Mouse (Mus musculus): ENCODE results near the gene Gm20458.
A peak's percentile ranks its signal among the peaks of the same experiment; 100 is the strongest.

Gm20458 gene

DNA sequence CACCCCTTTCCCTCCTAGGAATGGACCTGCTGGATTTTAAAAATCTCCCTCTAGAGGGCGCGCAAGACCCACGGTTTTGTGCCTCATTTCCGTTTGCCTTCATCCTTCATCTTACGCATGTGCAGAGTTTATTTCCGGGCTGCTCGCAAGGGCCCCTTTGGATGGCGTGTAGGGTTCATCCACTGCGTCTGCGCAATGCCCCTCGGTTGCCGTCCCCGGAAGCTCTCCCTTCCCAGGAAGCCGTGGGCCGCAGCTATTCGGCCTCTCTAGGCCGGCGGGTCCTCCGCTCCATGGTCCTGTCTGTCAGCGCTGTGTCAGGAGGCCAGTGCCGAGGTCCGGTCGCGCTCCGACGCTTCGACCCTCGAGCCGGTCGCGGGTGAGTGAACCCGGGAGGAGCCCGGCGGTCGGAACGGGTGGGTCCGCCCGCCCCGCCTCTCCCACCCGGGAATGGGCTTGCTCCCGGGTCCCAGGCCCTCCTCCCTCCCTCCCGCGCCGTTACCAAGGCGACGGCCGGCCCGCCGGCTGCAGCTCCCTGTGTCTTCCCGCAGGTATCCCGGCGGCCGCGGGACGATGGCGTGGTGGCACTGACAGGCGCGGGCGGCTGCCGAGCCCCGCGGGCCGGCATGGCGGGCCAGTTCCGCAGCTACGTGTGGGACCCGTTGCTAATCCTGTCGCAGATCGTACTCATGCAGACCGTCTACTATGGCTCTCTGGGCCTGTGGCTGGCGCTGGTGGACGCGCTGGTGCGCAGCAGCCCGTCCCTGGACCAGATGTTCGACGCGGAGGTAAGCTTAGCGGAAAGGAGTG lies at the start of gene Gm20458:
Gene Gm20458, plus strand, starts transcription at position 223 of the 807 bp plus-strand sequence.
- peak; percentile 98 for DNase-seq (ENCODE audit: low read depth)

DNA sequence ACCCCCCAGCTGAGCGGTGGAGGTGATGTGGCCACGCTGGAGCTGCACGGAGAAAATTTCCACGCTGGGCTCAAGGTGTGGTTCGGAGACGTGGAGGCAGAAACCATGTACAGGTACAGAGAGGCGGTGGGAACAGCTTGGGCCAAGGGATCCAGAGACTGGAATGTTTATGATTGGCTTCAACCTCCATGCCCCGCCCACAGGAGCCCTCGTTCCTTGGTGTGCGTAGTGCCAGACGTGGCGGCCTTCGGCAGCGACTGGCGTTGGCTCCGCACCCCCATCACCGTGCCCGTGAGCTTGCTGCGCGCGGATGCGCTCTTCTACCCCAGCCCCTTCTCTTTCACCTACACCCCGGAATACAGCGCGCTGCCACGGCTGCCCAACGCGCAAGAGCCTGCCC lies 46.6 kb upstream of the Gm20458 start:
- no peak for DNase-seq (ENCODE audit: low read depth)

DNA sequence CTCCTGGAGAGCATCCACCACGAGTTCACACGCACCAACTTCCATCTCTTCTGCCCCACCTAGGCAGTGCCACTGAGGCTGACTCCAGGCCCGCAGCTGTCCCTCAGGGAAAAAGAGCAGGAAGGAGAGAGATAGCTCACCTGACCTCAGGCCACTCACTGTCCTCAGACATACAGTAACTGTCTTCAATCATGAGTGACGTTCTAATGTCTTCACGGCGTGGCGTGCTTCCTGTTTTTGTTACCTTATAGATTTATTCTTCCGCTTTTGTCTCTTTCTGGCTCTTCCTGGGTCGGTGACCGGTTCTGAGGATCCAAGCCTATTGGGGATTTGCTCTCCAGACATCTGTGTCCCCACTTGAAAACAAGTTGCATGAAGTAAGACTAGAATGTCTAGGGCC lies 46.2 kb upstream of the Gm20458 start:
- DNase-seq (ENCODE audit: low read depth): no peak

DNA sequence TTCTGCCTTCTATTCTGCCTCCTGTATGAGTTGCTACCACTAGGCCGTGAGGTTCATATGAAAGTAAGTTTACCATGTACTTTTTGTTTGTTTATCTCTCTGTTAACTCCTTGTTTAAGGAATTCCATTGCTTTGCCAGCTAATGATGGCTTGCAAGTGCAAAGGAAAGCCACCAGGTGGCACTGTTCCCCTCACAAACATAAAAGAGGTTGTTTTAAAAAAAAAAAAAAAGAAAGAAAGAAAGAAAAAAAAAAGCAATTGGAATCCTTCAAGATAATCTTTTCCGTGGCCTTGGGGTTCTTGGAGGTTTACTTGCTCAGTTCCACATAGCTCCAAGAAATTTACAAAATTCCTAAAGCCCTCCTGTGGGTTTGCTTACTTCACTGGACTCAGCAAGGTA lies 43.6 kb upstream of the Gm20458 start:
- peak; percentile 85 for DNase-seq (ENCODE audit: low read depth)

DNA sequence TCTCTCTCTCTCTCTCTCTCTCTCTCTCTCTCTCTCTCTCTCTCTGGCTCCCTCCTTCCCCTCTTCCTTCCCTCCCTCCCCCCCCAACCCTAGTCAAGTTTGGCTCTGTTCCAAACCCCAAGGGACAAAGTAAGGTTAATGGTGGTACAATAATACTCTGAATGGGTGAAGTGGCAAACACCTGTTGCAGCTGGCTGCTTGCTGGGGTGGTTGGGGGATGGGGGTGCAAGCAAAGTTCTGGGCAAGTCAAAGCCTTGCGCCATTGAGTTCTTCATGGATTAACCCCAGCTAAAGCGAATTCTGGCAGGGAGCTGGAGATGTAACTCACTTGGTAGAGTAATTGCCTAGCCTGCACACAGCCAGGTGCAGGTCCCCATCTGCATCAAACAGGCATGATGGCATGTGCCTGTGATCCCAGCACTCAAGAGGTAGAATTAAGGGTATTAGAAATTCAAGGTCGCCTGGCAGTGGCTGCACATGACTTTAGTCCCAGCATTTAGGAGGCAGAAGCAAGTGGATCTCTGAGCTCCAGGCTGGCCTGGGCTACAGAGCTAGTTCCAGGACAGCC lies 42.4 kb upstream of the Gm20458 start:
- no peak for DNase-seq (ENCODE audit: low read depth)

DNA sequence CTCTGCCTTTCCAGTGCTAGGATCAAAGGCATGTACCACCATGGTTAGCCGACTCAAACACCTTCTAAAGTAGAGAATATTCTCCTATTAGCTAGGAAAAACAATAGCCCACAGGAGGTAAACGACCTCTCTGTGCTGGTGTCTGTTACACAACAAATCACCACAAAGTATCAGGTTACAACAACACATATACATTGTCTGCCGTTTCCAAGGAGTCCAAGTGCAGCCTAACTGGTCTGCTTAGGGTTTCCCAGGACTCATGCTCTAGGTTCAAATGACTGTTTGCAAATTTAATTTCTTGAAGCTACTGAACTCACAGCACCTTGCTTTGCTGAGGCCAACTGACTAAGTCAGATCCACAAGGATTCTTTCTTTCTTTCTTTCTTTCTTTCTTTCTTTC lies 41.3 kb upstream of the Gm20458 start:
- DNase-seq (ENCODE audit: low read depth): peak; percentile 52

DNA sequence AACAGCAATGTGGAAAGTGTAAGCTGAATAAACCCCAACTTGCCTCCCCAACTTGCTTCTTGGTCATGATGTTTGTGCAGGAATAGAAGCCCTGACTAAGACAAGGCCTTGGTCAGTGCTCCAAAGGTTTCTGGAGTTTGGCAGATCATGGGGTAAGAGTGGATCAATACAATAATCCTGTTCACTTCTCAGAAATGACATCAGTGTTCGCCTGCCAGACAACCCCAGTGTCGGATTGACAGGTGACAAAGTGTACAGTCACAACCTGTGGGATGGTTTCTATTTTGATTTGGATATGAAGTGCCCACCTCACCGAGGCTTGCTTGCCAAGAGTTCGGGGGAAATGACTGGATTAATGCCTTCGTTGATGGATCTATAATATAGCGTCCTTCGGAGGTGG lies 39.5 kb upstream of the Gm20458 start:
- no peak for DNase-seq (ENCODE audit: low read depth)

DNA sequence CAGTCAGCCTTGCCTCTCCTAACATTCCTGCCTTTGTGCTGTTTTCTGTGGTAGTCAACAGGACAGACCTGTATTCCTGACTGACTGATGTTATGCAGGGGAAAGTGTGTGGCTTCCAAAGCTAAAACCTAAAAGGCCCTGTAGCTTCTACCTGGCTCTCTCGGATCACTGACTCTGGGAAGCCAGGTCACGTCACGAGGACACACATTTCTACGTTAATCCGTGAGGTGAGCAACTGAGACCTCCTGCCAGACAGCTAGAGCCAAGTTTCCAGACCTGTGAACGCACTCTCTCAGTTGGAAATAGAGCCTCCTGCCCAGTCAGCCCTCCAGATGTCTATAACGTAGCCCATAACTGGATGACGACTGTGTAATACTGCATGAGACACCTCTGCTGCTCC lies 38.8 kb upstream of the Gm20458 start:
- DNase-seq (ENCODE audit: low read depth): no peak

DNA sequence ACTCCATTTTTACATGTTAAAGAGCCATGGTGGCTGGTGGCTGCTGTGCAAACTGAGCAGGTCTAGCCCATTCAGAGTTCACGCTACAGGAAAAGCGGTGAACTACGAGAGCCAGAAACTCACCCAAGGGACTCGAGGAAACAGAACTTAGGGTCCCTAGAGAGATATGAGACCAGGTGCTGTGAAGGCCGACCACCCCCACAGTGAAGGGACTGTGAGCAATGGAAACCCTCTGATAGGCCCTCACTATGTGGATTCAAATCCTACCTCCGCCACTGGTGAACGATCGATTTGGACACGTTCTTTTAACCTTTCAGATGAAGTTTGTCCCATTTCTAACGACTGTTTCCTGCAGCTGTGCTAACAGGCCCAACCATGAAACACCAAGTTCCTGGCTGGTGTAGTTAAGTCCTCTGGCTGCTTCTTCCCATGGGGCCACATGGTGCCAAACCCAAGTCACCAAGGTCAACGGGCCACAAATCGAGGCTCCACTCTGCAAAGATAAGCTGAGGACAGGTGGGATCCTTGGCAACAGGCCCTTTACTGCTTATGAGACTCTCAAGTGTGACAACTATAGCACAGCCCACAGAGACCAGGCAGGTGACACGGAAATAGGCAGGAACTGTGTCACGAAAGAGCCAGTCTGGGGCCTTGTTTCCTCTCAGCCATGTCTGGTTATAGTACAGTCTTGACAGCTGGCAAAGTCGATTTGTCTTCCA lies 37.9 kb upstream of the Gm20458 start:
- no peak for DNase-seq (ENCODE audit: low read depth)

DNA sequence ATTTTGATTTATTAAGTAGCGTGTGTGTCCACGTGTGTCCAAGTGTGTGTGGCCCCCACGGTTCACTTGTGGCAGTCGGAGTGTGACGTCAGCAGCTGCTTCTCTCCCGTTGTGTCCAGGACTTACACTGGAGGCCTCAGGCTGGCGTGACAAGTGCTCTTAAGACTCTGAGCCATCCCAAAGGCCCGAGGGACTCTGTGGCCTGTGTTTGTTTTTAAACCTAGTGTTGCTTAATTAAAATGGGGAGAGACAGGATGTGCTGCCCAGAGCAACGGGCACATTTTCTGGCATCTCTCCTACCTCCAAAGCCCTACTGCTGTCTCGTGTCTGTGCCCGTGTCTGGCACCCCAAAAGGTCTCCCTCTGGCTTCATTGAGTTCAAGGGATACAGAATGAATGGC lies 37.3 kb upstream of the Gm20458 start:
- DNase-seq (ENCODE audit: low read depth): no peak

DNA sequence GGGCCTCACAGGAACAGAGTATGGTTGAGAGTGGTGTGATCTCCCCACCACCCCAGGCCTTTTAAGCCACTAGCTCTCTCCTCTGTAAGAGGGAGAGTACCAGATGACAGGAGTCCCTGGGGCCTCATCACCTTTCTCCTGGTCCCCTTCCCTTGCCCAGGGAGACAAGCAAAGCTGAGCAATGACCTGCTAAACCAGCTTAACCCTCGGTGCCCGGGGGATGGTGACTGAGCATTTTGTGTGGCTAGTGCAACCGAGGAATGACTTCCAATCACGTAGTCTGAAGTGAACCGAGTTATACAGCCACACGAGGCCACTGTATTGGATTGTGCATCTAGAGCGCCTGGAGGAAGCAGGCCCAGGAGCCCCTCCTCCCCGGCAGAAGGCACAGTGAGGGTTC lies 36.4 kb upstream of the Gm20458 start:
- no peak for DNase-seq (ENCODE audit: low read depth)

DNA sequence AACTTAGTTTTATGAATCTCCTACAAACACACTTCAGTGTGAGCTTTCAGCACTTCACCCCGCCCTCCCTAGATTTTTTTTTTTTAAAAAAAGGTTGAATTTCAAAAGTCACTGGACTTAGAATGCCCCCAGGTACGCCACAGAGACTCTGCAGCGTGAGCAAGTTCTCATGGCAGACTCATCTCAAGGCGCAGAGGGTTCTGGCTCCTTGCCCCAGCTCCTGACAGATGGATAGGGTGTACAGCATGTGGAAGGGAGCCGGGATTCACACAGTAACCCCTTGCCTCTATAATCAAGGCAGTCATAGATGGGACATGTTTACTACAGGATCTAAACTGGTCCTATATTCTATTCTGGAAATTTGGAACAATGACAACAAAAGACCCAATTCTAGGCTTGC lies 35.4 kb upstream of the Gm20458 start:
- DNase-seq (ENCODE audit: low read depth): no peak

DNA sequence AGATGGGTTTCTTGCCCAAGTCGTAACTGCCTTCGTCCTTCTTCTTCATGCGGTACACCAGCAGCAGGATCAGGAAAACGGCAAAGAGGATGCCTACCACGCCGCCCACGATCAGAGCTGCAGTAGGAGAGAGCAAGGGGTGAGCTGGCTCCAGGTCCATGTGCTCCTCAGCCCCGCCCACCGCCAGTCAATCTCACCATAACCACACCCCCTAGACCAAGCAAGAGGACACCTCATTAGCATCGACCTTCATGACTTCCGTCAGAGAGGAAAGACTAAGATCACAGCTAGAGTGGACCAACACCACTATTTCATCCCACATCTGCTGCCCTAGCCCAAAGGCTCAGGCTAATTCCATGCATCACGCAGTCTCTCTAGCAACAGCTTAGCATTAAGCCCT lies 34.6 kb upstream of the Gm20458 start:
- no peak for DNase-seq (ENCODE audit: low read depth)

DNA sequence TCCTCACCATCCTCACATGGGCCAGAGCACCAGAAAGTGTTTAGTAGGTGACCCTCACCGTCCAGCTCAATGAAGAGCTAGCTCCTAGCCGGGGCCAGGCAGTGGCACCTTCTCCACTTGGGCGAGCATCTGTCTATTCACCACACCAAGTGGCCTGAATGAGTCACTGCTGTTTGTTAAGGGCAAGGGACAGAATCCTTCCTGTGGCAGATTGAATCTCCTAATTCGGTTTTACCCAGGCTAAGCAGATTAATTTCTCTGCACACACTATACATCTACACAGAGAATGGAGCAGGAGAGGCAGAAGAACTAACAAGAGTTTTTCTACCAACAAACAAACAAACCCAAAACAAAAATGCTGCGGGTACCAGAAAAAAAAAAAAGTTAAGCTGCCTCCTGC lies 33.8 kb upstream of the Gm20458 start:
- no peak for DNase-seq (ENCODE audit: low read depth)

DNA sequence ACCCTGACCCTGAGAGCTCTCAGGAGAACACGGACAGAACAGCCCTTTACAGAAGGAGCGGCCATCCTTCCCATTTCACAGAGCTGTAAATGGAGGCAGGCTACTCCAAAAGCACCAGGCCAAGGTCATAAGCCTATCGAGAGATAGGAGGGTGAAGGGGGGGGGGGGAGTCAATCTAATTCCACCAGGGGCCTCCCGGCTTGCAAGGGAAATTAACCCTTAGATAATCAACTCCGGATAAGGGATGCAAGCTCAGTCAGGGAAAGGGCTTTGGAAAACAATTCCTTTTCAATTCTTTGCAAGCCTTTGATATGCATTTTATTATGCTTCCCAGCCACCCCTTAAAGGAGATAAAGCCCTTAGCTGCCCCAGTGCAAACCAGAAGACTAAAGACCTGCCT lies 32.3 kb upstream of the Gm20458 start:
- DNase-seq (ENCODE audit: low read depth): no peak

DNA sequence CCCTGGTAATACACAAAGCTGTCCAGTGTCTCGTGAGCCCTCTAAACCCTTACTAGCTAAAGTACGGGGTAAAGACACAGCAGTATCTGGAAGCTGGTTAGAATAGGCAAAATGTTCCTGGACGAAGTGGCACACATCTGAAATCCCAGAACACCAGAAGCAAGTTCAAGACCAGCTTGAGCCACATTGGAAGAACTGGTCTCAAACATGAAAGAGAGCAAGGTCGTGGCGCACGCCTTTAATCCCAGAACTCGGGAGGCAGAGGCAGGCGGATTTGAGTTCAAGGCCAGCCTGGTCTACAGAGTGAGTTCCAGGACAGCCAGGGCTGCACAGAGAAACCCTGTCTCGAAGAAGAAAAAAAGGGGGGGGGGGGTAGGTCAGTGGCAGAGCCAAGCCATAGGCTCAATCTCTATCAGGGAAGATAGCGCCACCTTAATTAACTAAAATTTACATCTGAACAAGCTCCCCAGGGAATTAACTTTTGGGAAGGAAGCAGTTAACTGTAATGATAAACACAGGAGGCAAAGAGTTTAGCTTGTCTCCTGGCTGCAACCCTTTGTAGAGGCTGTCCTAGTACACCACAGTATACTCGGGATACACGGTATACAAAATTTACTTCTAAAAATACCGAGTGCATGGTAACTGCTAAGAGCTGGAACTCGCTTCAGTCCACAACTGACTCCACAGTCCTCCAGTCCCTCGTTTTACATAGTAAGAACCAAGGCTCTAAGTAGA lies 30.7 kb upstream of the Gm20458 start:
- no peak for DNase-seq (ENCODE audit: low read depth)

DNA sequence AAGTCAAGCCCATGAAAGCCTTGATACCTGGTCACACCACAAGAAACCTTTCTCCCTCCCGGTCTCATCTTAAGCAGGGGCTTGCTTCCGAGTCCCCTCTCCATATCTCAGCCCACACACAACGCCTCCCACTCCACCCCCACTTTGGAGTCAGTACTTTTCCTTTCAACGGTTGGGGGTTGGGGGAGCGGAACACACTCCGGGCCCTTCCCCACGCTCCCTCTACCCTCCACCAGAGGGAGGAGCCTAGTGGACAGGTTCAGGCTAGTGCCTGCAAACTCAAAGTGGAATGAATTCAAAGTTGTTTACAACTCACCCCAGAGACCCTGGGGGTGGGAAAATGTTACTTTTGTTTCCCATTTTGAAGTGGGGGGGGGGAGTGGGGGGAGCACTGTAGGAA lies 30.1 kb upstream of the Gm20458 start:
- DNase-seq (ENCODE audit: low read depth): no peak

DNA sequence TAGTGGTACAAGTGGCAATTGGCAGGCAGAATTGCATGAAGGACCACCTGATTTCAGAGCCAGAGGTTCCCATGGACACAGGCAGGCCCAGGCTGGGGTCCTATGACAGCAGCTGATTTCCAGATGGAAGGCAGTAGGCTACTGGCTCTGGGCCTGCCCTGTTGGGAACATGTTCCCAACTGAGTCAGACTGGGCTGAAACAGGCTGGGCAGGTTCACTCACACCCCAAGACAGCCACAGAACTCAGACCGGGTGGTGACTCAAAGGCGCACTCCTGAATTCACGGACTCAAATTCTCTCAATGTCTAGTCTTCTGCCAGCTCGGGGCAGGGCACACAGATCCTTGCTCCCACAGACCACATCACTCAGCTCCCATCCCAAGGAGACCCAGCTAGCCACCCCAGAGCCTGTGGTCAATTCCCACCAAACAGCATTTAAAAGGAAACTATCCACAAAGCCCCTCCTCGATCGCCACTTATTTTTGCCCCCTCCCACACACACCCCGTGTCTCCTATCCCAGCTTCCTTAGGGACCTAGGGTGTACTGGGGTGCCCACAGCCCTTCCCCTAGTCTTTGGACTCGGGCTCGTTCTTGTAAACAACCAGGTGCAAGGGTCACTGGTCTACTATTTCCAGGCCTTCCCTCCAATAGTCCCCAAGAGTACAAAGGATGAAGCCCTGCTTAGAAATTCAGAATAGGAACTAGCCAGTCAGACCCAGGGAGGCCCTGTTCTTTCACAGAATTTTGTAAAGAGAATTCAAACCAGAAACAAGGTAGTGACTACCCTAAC lies 28.9 kb upstream of the Gm20458 start:
- peak; percentile 74 for DNase-seq (ENCODE audit: low read depth)

DNA sequence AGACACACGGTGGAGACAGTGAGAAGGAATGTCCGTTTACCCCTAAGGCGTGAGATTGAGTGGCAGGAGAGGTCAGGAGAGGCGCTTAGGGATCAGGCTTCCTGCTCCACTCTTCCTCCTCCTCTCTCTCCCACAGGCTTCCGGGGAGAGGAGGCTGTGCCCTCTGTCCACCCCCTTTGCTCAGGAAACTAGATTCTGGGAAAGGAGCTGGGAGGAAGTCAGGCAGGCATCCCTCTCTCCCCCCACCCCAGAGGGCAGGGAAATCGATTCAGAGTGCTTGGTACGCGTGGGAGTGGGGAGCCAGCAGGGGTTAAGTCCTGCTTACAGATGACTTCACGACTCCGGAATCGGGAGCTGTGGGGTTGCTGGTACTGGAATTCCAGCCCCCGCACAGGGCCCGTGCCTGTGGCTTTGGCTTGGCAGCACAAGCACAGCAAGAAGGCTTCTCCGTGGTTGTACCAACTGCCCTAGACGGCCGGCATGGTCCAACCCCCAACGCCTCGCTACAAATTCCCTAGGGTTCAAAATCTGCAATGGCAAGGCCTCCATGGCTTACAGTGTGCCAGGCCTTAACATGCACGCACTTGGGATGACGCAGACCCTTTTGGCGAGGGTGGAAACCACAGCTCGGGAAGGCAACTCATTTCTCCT lies 28.1 kb upstream of the Gm20458 start:
- DNase-seq (ENCODE audit: low read depth): peak; percentile 91

DNA sequence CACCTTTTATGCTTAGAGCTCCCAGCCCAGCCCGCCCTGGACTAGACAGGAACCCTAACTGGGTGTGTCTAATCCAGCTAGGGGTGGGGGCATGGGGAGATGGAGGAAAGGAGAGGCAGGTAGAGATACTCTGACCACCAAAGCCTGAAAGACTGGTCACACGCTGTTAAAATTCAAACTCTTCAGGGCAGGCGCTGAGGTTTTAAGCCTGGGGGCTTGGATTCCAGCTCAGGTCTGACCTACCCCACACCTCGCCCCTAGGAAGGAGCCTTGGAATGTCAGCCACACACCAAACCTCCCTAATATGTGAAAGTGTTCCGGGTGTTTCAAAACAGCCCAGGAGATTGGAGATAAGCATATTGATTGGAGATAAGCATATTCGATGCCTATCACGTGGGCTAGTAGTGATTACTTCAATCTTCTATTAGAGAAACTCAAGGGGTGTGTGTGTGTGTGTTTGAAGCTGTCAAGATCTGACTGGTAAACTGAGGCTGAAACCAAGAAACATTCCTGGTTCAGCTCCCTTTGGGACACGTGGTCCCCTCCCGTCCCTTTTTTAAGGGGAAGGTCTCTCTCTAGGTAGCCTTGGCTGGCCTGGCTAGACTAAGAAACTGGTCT lies 27.4 kb upstream of the Gm20458 start:
- DNase-seq (ENCODE audit: low read depth): no peak

DNA sequence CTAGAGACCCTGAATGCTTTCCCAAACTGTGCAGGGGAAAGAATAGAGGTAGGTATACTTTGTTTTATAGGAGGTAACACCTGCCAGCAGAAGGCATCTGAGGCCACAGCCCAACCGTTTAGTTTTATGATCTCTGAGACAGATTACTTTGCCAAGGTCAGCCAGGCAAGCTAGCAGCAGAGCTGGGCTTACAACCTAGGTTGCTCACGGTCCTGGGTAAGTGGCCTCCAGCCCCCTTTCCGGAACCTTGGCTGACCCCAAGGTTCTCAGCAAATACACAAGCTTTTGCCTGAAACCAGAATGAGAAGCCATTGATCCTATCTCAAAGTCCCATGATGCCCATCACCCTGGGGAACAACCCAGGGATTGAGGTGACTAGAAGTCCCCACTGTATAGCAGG lies 26.1 kb upstream of the Gm20458 start:
- no peak for DNase-seq (ENCODE audit: low read depth)

Data from NIH3T3 (cell line).